Mouse (Mus musculus): Measurements from ENCODE around the gene Gm38431.
A peak's percentile ranks its signal among the peaks of the same experiment; 100 is the strongest.
"Not testable (repeated sequence)": the region's sequence is repeated elsewhere in the genome, so short reads cannot be mapped to it uniquely, and the experiment has no call there.

Gm38431 gene

DNA sequence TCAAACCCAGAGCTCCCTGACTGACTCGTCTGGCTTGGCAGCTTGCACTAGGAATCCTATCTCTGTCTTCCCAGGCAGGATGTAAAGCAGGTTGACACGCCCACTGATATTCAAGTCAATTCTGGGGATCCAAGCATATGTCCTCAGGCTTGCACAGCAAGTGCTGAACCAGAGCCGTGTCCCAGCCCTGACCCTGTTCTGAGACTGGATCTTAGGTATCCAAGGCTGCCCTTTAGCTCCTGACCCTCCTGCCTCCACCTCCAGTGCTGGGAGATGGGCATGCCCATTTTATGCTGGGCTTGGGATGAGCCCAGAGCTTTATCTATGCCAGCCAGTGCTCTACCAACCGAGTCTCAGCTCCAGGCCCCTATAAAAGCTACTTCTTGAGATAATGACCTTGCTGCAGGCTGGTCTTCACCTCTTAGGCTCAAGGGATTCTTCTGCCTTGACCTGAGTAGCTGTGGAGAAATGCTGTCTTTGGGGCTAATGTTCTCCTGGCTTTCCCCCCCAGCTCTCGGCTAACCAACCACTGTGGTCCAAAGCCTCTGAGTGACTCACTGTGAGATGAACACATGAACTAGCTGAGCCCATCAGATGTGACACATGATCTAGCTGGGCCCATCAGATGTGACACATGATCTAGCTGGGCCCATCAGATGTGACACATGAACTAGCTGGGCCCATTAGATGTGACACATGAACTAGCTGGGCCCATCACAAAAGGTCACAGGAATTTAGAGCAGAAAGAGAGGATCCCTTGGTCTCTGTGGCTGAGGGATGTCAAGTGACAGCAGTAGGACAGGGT lies 14.2 kb upstream of the Gm38431 start:
- DNase-seq (ENCODE audit: low spot score in 2 of 2): no peak

DNA sequence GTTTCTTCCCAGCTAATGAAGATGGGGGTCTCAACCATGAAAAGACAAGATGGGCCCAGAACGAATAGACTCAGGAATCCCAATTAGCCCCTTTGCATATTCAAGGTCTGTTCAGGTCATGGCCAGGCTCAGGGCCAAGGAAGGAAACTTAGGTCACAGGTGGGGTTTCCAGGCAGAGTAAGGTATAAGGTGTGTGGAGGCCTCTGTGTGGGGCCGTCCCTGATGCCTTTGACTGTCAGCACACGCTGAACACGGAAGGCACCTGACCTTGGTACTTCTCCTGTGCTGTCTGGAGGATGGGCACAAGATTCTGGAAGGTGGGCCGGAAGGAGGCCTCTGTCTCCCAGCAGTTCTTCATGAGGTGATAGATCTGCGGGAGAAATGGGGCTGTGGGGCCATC lies 13.0 kb upstream of the Gm38431 start:
- no peak for DNase-seq (ENCODE audit: low spot score in 2 of 2)

DNA sequence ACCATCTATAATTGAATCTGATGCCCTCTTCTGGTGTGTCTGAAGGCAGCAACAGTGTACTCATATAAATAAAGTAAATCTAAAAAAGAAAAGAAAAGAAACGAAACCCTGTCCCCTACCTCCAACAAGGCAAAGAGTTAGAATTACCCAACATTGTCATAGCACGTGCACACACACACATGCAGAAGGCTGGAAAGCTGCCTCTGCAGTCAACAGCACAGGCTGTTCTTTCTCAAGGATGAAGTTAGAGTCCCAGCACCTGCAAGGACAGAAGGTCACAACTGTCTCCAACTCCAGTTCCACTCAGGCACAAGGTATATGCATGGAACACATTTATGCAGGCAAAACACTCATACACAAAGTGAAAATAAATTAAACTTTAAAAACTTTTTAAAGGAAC lies 10.3 kb upstream of the Gm38431 start:
- DNase-seq (ENCODE audit: low spot score in 2 of 2): no peak

DNA sequence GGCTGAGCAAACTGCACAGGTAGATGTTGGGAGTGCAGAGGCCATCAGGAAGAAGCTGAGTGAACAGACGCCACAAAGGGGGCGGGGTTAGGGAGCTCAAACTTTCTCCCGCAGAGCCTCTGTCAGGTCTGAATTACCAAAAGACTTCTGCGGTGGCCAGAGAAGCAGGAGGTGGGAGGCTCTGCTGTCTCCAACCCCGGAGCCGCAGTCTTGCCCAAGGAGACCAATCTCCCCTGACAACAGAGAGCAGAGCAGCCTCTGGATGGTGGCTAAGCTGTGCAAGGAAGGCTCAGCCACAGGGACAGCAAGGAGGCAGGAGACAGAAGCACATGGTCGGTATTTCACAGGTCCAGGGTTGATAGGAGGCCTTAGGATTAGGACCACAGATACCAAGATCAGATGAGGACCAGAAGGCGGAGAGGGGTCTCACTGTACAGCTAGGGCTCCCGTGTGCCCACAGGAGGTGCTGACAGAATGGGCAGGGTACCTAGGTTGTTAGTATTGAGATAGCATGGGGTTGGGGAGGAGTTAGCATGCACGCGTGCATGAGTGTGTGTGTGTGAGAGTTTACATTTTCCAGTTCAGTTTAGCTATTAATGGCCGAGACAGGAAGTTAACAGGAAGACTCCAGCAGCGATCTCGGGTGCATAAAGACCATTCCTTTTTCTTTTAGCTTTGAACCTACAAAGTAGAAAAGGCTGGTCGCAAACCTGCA lies 8.8 kb upstream of the Gm38431 start:
- DNase-seq (ENCODE audit: low spot score in 2 of 2): no peak

DNA sequence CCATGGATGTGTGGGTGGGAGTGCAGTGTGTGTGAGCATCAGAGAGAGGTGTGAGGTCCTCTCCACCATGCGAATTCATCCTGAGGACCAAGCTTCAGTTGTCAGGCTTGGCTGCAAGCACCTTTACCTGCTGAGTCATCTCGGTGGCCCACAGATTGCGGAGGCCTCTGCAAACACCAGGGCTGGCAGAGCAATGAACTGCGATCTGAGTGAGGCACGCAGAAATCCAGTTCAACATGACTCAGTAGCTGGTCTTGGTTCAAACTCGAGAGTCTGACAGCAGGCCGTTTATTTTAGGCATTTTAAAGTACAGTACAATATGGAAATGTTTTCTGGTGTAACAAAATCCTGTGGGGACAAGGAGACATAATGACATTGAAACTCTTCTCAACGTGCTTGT lies 6.0 kb upstream of the Gm38431 start:
- DNase-seq (ENCODE audit: low spot score in 2 of 2): no peak

DNA sequence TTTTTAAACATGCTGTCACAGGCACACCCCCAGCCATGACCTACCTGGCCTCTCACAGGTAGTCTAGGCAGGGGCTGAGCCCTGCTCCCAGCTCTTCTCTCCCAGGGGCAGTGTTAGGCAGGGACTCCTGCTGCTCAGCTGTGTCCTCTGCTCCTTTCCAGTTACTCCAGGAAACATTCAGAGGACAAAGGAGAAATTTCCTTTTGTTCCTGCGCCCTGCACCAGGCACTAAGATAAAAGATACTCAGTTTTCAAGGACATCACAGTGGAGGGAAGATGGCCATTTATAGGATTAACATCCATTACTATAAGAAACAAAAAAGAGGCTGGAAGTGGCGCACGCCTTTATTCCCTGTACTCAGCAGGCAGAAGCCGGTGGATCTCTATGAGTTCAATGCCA lies 4.2 kb upstream of the Gm38431 start:
- DNase-seq (ENCODE audit: low spot score in 2 of 2): peak in 1 of 2 experiments; percentile 17

DNA sequence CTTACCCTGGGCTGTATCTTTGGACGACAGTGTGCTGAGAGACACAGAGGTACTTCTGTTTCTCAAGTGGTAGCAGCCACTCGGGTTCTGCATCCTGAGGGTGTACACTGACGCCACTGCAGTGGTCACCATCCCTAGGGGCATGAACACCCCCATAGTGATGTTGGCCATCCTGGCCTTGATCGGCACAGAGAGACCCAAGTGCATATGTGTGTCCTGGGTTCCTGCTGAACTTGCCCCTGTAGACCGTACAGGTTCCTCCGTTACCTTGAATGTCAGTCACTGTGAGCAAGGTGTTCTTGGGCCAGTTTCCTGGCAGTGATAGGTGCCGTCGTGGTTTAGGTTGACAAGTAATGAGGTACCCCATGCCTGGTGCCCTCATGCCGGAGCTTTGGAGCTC lies 1.6 kb upstream of the Gm38431 start:
- DNase-seq (ENCODE audit: low spot score in 2 of 2): no peak

DNA sequence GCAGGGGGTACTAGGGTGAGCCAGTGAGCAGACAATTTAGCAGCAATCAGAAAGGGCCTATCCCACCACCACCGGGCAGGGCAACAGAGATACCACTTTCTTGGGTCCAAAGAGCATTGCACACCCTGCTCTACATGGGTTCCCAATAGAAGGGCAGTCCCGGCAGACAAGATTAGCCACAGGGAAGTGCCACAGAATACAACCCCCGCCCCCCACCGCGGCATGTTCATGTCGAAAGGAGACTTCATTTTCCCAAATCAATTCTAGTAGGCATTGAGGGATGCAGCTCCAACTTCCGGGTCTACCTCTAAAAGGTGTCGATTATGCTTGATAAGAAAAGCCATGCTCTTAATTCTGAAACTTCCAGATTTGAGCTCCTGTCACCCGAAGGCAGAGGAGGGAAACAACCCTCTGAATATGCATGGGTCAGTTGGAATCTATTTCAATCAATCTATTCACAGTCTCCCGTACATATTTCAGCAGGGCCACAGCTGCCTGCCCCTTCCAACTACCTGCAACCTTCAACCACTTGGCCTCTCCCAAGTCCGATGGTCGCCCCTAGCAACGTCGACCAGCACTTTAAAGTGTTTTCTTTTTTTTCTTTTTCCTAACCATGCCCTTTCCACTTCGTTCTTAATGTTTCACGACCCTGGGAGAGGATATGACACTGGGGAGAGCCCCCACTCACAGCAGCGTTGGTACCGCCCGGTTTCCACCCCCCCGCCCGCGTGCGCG lies 658 bp downstream of the Gm38431 start:
- no peak for DNase-seq (ENCODE audit: low spot score in 2 of 2)

DNA sequence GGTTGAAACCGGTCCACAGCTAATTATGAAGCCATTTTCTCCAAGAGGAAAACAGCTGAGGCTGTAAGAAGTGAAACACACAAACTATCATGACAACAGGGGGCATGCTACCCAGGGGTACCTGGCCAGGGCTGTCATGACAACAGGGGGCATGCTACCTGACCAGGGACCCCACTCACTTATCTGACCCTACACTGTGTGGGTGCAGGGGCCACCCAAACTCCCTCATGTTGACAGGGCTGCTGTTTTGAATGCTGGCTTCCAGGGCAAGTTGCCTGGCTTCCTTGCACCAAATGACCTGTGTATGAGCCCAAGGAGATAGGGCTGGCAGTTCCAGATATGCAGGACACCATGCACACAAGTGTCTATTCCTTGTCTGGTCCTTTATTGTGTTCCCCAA lies 1.3 kb downstream of the Gm38431 start:
- no peak for DNase-seq (ENCODE audit: low spot score in 2 of 2)

DNA sequence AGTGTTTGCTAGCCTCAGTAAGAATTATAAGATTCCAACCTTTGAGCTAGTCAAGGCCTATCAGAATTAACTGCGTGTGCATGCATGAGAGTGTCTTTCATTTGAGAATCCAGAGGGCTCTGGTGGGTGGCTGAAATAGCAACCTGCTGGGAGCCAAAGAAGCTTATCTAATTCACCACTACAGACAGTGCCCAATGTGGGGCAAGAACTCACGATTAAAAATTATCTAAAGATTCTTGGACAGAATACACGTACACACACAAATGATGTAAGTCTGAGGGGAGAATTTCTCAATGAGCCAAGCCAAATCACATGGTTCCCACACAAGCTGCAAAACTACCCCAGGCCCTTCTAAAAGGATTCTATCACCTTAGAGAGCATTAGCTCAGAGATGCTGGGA lies 8.5 kb downstream of the Gm38431 start:
- DNase-seq (ENCODE audit: low spot score in 2 of 2): no peak

DNA sequence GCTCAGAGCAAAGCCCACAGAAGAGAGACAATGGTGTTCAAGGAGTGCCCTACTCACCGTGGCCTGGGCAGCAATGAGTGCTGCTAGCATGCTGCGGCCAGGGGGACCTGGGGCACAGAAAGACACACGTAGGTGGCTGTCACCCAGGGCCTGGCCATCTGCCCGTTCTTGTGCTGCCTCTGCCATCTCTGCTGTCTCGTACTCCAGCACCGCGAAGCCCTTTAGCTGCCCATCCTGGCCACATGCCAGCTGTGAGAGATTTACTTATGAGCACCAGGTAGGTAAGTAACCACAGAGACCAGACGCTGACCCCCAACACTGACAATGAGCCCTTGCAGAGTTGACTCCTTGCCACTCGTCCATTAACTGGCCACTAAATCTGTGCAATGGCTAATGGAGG lies 10.7 kb downstream of the Gm38431 start:
- DNase-seq (ENCODE audit: low spot score in 2 of 2): no peak

DNA sequence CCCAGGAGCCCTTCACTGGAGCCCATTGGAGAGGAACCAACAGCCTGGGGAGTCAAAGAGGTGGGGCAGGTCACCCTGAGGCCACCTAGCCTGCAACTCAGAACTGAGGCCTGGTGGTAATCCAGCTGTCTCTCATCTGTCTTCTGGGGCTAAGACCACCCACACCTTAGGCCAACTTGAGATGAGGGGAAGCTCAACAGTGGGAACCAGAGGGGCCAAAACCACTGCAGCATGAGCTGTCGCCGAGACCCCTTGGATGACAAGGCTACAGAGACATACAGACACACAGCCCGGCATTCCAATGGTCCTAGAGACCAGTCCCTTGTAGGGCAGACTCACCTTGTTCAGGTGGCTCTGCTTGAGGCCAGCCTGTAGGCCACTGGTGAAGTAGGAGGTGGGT lies 16.2 kb downstream of the Gm38431 start:
- no peak for DNase-seq (ENCODE audit: low spot score in 2 of 2)

DNA sequence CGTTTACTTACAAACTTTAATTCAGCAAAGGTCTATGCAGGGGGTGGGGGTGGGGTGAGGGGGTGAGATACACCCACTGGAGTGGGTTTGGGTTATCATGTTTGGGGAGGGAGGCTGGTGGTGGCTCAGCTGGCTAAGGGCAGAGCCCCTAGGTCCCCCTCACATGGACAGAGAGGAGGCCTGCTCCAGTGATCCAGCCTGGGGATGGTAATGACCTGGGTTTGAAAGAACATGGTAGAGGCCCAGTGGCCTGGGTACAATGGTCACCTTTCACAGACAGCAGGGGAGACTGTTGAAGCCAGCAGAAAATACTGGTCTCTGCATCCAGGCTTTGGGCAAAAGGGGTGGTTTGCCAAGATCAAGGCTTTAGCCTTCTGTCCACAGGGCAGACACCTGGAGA lies 17.6 kb downstream of the Gm38431 start:
- no peak for DNase-seq (ENCODE audit: low spot score in 2 of 2)

DNA sequence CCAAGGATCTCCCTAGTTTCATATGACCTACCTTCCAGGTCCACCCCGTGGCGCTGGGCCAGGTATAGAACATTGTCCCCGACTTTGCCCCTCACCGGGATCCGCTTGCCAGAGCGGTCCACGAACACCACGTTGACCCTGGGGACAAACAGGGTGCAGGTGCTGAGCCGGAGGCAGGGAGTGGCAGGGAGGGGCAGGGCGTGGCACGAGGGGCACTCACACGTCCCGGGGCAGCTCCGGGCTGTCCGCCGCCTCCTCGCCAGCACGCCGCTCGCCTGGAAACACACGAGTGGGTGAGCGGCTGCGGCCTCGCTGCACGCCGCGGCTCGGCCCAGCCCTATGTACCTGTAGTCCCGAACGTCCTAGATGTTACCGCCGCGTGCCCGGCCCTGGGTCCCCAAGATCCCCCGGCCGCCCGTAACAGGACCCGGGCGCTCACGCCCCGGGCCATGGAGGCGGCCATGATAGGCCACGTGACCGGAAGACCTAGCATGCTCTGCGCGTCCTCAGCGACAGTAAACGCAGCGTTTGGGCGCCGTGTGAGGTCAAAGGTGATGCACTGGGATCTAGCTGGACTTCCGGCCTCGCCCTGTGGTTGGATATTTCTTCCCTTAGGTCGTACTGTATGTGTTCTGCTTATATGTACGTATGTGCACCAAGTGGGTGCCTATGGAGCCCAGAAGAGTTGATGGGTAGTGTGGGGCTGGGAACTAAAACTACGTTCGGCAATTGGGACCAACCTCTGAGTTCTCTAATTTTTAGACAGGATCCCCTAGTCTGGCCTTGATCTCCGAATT lies 18.6 kb downstream of the Gm38431 start, which contains the start of the genes Gm49373 and Fdx1l:
Gene Gm49373 (minus strand): TSS at position 53 of the 797 bp plus-strand sequence.
Gene Fdx1l (minus strand): TSS at position 571 of the 797 bp plus-strand sequence.
- DNase-seq (ENCODE audit: low spot score in 2 of 2): peak; percentile 71 to 87

DNA sequence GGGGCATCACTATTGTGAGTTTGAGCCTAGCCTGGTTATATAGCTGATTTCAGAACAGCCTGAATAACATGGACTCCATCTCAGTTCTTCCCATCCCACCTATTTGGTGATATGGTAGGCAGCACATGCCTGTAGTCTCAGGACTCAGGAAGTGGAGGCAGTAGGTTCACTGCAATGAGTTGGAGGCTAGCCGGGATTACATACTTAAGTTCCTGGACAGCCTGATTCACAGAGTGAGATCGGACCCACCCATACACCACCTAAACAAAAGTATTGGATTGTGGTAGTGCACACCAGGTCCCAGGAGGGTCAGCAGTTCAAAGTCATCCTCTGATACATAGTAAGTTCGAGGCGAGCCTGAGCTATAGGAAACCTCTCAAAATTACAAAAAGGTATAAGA lies 19.2 kb downstream of the Gm38431 start:
- no peak for DNase-seq (ENCODE audit: low spot score in 2 of 2)

DNA sequence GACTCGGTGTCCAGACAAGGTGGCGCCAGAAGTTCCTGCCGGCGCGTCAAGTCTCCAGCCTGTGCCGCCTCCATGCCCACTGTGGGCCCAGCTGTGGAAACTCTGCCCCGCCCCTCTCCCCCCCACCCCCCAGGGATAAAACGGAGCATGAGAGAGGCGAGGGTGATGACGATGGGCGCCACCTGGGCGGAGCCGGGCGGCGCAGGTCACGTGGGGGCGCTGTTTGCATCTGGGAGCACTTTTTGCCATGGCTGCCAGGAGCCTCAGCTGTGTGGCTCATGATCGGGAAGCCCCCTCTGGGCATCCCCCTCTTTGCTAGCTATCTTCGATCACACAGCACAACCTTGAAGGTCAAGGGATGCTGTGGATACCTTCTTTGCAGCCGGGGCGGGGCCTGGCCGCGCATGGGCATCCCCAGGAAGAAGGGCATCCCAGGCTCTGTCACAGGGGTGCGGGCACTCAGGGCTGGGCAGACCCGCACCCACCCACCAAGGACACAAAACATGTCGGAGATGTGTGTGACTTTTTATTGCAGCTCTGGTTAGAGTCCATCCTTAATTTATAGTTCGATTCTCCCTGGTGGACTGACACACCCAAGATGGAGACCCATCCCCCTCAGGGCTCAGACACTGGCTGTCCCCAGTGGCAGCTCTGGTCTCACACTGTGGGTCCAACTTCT lies 24.7 kb downstream of the Gm38431 start, which contains the start of gene Zglp1:
Gene Zglp1 (minus strand): TSS at position 88 of the 679 bp plus-strand sequence.
- DNase-seq (ENCODE audit: low spot score in 2 of 2): no peak

DNA sequence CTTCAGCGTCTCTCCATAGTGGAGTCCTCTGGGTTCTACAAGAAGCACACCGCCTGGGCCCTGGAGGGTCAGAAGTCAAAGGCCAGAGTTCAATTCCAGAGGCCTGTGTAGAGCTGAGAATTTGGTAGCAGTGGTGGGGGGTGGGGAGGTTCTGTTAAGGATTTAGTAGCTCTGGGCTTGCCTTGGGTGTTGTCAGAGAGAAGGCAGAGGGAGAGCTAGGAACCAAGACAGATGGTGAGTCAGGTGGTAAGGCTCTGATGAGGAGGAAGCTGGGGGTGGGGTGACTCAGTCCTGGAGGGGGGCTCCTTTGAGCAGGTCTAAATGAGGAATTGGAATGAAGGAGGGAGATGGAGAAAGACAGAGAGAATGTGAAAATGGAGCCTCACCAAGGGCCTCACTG lies 28.9 kb downstream of the Gm38431 start:
- DNase-seq (ENCODE audit: low spot score in 2 of 2): no peak

DNA sequence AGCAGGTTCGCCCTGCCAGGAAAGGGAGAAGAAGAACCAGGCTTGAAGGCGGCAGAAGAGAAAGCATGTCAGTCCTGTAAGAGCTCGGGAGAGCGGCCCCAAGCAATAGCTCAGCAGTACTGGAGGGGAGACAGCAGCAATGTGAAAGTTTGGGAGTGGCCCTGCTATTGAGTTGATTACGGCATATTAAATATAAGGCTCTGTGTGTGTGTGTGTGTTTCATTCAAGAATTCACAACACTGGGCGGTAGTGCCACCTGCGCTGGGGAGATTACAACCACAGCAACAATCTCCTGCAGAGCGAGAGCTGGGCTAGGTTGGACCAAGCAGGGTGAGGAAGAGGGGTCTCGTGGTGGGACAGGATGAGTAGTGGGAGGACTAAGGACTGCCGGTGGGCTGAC lies 40.2 kb downstream of the Gm38431 start:
- DNase-seq (ENCODE audit: low spot score in 2 of 2): no peak

DNA sequence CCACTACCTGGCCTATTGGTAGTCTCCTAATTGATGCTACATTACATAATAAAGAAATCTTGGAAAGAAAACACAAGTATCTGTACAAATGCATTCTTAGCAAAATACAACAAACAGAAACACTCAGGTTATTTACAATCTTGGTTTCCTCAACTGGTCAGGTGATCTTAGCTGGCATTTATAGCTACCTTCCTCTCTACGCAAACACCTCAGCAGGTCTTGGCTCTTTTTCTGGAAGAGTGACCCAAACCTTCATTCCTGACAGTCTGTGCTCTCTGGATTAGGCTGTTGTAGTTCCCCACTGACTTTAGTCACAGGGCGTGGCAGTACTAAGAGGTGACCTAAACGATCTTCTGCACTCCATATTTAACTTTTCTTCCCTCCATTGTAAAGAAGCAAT lies 46.6 kb downstream of the Gm38431 start:
- no peak for DNase-seq (ENCODE audit: low spot score in 2 of 2)

DNA sequence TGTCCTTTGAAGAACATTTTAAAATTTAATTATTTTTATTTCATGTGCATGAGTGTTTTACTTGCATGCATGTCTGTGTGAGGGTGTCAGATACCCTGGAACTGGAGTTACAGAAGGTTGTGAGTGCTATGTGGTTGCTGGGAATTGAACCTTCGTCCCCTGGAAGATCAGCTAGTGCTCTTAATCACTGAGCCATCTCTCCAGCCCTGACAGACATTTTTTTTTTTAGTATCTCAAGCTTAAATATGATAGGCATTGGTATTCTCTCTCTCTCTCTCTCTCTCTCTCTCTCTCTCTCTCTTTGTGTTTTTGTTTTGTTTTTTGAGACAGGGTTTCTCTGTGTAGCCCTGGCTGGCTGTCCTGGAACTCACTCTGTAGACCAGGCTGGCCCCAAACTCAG lies 47.0 kb downstream of the Gm38431 start:
- DNase-seq (ENCODE audit: low spot score in 2 of 2): not testable (repeated sequence)

DNA sequence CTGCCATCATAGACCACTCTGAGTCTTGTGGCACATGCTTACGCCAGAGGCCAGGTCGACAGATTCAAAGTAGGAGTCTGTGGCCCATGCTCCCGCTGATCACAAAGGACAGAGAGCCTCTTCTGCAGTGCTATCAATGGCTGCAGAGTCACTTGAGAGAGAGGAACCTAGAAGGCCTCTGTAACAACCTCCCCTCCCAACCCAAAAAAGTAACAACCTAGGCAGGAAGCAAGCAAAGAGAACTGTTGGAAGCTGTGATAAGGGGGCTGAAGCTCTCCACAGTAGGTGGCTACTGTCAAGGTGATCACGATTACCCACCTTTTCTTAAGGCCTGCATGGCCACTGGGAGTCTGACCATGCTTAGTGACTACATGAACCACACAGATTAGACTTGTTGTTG lies 48.2 kb downstream of the Gm38431 start:
- no peak for DNase-seq (ENCODE audit: low spot score in 2 of 2)
